Mouse (Mus musculus) megakaryocyte, embryonic 14.5 days (primary cell): ENCODE measurements around the gene Snx10.

Experiments used
- FLI1 ChIP-seq: IDR thresholded peaks from 2 replicates; pipeline ENCODE4 v1.6.1; 2012; ENCODE audit warnings: low read length, inconsistent platforms, mixed read lengths
- GATA1 ChIP-seq: IDR thresholded peaks from 3 replicates; pipeline ENCODE4 v1.6.1; 2012; ENCODE audit warnings: mixed read lengths, low read length, inconsistent platforms, borderline replicate concordance

- TF ChIP-seq FLI1 = no peak
- no peak for TF ChIP-seq GATA1
Measured at GRCm38 (mm10) chr6:51485646-51486045, 38.1 kb upstream of the Snx10 start.
